Mouse (Mus musculus) CH12.LX (cell line): ENCODE results near the gene Pycr2. TPM values are rescaled to one million over a fixed set of nuclear protein-coding genes. Genes with fewer than 3 reads are reported as not detected.

Experiments
- DNase-seq: peaks from one replicate; pipeline ENCODE4 v3.0.0-alpha.2; 2013; ENCODE audit errors: extremely low read depth
- H3K27ac ChIP-seq: 2 replicates; pipeline ENCODE4 v1.5.1; 2012; ENCODE audit warnings: low read depth, mild to moderate bottlenecking, control low read depth, moderate library complexity; ENCODE audit not compliant: insufficient read depth
- H3K27me3 ChIP-seq: replicated peaks from 2 replicates; pipeline ENCODE3; 2012; ENCODE audit warnings: inconsistent platforms
- H3K36me3 ChIP-seq, 2 experiments: replicated peaks in 1 of 2; 2 replicates each; pipeline versions ENCODE3 to v1.6.1; 2012; ENCODE audit warnings: inconsistent platforms in 1 of 2, low read length in 1 of 2, mild to moderate bottlenecking in 1 of 2, mixed read lengths in 1 of 2, moderate library complexity in 1 of 2; ENCODE audit not compliant: control insufficient read depth in 1 of 2, insufficient read depth in 1 of 2
- H3K4me1 ChIP-seq, 2 experiments: 2 replicates each; pipeline ENCODE4 v1.6.1; 2012; ENCODE audit warnings: inconsistent platforms in 1 of 2, moderate library complexity in 1 of 2; ENCODE audit not compliant: insufficient read depth in 2 of 2, control insufficient read depth in 1 of 2
- H3K4me2 ChIP-seq: 2 replicates; pipeline ENCODE4 v1.6.1; 2012; ENCODE audit warnings: low read depth, mild to moderate bottlenecking, control low read depth; ENCODE audit not compliant: poor library complexity, insufficient read depth, severe bottlenecking
- H3K4me3 ChIP-seq, 3 experiments: fragments of 150-350 bp in 1 of 3; sonication (generic) in 1 of 3; replicated peaks in 1 of 3; 2 replicates each; pipeline versions ENCODE3 to v1.5.1; 2011 to 2012; ENCODE audit warnings: low read depth in 2 of 3, low read length in 2 of 3, mild to moderate bottlenecking in 2 of 3, moderate library complexity in 2 of 3, control low read depth in 1 of 3, improper control_type of control experiment in 1 of 3, inconsistent platforms in 1 of 3, mixed read lengths in 1 of 3; ENCODE audit not compliant: poor library complexity in 1 of 3
- H3K79me2 ChIP-seq: replicated peaks from 2 replicates; pipeline ENCODE4 v1.6.1; 2012; ENCODE audit warnings: mild to moderate bottlenecking, moderate library complexity; ENCODE audit not compliant: control insufficient read depth, poor library complexity, insufficient read depth, severe bottlenecking; ENCODE audit errors: extremely low read depth
- H3K9ac ChIP-seq: 2 replicates; pipeline ENCODE4 v1.6.1; 2012; ENCODE audit warnings: low read depth, mild to moderate bottlenecking, control low read depth, moderate library complexity; ENCODE audit not compliant: insufficient read depth
- H3K9me3 ChIP-seq: replicated peaks from 2 replicates; pipeline ENCODE3; 2012; ENCODE audit warnings: low read length, inconsistent platforms, mixed read lengths
- BHLHE40 ChIP-seq: IDR thresholded peaks from 2 replicates; pipeline ENCODE4 v1.6.1; 2011; ENCODE audit warnings: mild to moderate bottlenecking, low read depth, low read length, improper control_type of control experiment
- CHD1 ChIP-seq: IDR thresholded peaks from 2 replicates; pipeline ENCODE4 v1.6.1; 2012; ENCODE audit warnings: low read depth, low read length, improper control_type of control experiment, inconsistent platforms
- CTCF ChIP-seq, 2 experiments: IDR thresholded peaks in 1 of 2; conservative IDR thresholded peaks in 1 of 2; 2 replicates each; pipeline ENCODE4 v1.5.1; 2011 to 2012; ENCODE audit warnings: low read depth in 2 of 2, low read length in 2 of 2, improper control_type of control experiment in 1 of 2, inconsistent platforms in 1 of 2, mild to moderate bottlenecking in 1 of 2, moderate library complexity in 1 of 2
- E2F4 ChIP-seq: IDR thresholded peaks from 2 replicates; pipeline ENCODE4 v1.6.1; 2011; ENCODE audit warnings: low read depth, low read length, improper control_type of control experiment; ENCODE audit not compliant: insufficient replicate concordance
- EP300 ChIP-seq: IDR thresholded peaks from 2 replicates; pipeline ENCODE4 v1.6.1; 2011; ENCODE audit warnings: low read length, improper control_type of control experiment
- ETS1 ChIP-seq: conservative IDR thresholded peaks from 2 replicates; pipeline ENCODE4 v1.6.1; 2012; ENCODE audit warnings: low read depth, mild to moderate bottlenecking, inconsistent platforms, low read length, improper control_type of control experiment, moderate library complexity
- IRF4 ChIP-seq: IDR thresholded peaks from 2 replicates; pipeline ENCODE4 v1.6.1; 2014; ENCODE audit warnings: low read depth, mild to moderate bottlenecking, inconsistent platforms, low read length, improper control_type of control experiment
- JUN ChIP-seq: IDR thresholded peaks from 2 replicates; pipeline ENCODE4 v1.6.1; 2011; ENCODE audit warnings: low read depth, mild to moderate bottlenecking, low read length, improper control_type of control experiment, moderate library complexity; ENCODE audit not compliant: insufficient read depth
- JUND ChIP-seq: conservative IDR thresholded peaks from 2 replicates; pipeline ENCODE4 v1.6.1; 2011; ENCODE audit warnings: low read depth, low read length, improper control_type of control experiment
- KAT2A ChIP-seq: IDR thresholded peaks from 2 replicates; pipeline ENCODE4 v1.6.1; 2012; ENCODE audit warnings: low read length, improper control_type of control experiment, inconsistent platforms; ENCODE audit not compliant: insufficient replicate concordance
- MAZ ChIP-seq: IDR thresholded peaks from 2 replicates; pipeline ENCODE4 v1.6.1; 2012; ENCODE audit warnings: low read depth, mild to moderate bottlenecking, inconsistent platforms, low read length, improper control_type of control experiment, moderate library complexity
- MEF2A ChIP-seq: IDR thresholded peaks from 2 replicates; pipeline ENCODE4 v1.6.1; 2014; ENCODE audit warnings: low read depth, mild to moderate bottlenecking, inconsistent platforms, low read length, improper control_type of control experiment, borderline replicate concordance
- SIN3A ChIP-seq: IDR thresholded peaks from 2 replicates; pipeline ENCODE4 v1.6.1; 2012; ENCODE audit warnings: low read length, improper control_type of control experiment, inconsistent platforms
- TCF12 ChIP-seq: IDR thresholded peaks from 2 replicates; pipeline ENCODE4 v1.6.1; 2014; ENCODE audit warnings: low read depth, mild to moderate bottlenecking, inconsistent platforms, low read length, improper control_type of control experiment
- UBTF ChIP-seq: IDR thresholded peaks from 2 replicates; pipeline ENCODE4 v1.6.1; 2012; ENCODE audit warnings: low read depth, mild to moderate bottlenecking, inconsistent platforms, low read length, improper control_type of control experiment, moderate library complexity
- USF1 ChIP-seq: IDR thresholded peaks from 2 replicates; pipeline ENCODE4 v1.6.1; 2014; ENCODE audit warnings: low read depth, mild to moderate bottlenecking, inconsistent platforms, low read length, improper control_type of control experiment
- ZC3H11A ChIP-seq: IDR thresholded peaks from 2 replicates; pipeline ENCODE4 v1.6.1; 2012; ENCODE audit warnings: low read depth, mild to moderate bottlenecking, inconsistent platforms, low read length, improper control_type of control experiment
- ZMIZ1 ChIP-seq: IDR thresholded peaks from 2 replicates; pipeline ENCODE4 v1.6.1; 2012; ENCODE audit warnings: low read depth, mild to moderate bottlenecking, inconsistent platforms, low read length, improper control_type of control experiment
- ZNF384 ChIP-seq: IDR thresholded peaks from 2 replicates; pipeline ENCODE4 v1.6.1; 2012; ENCODE audit warnings: low read depth, low read length, improper control_type of control experiment, inconsistent platforms
- dilution Hi-C: fragments of 300-500 bp; cut with MboI; formaldehyde crosslinking; loops from 2 replicates; pipeline ENCODE4 v1.14.3; 2020; ENCODE audit warnings: low sequenced_read_pairs; ENCODE audit not compliant: extremely low pct_unique_long_range_greater_than_20kb, extremely low pct_ligation_motif_present
- in situ Hi-C: fragments of 300-500 bp; cut with MboI; formaldehyde crosslinking; loops from 3 replicates; pipeline ENCODE4 v1.14.3; 2019; ENCODE audit warnings: low sequenced_read_pairs, low pct_ligation_motif_present, low pct_unique_long_range_greater_than_20kb, mixed read lengths
- polyA plus RNA-seq: library from polyadenylated mRNA; unstranded; fragments of >175 nt; gene quantifications from 2 replicates; pipeline ENCODE4 v1.2.1, GENCODE M21; 2012; ENCODE audit warnings: low read depth; ENCODE audit not compliant: insufficient read length
- total RNA-seq, 2 experiments: library from RNA; depleted of rRNA; stranded (reverse); fragments of 300-350 nt in 1 of 2; fragments of >200 nt in 1 of 2; gene quantifications; 2 replicates each; pipeline ENCODE4 v1.2.3; 2012 to 2014

The Pycr2 gene
- total and polyA plus RNA-seq, 3 experiments = 73.0 to 131 (median 119) TPM

- TF ChIP-seq CHD1 (no peak), ETS1 (no peak; the same call in 1 of the 2 replicates), SIN3A (no peak), USF1 (no peak), IRF4 (peak; percentile 19; the same call in 1 of the 2 replicates), MEF2A (peak; percentile 75; the same call in 1 of the 2 replicates), ZC3H11A (no peak), EP300 (peak; percentile 55; the same call in 1 of the 2 replicates), TCF12 (peak; percentile 33; the same call in 1 of the 2 replicates), BHLHE40 (peak; percentile 31; the same call in 1 of the 2 replicates)
- Histone ChIP-seq H3K9me3 (no peaks in the 10 kb centered on the region), H3K79me2 (no peaks in the 10 kb centered on the region), H3K4me1 (peaks cover 26 to 57% of the 10 kb centered on the region in 2 experiments), H3K27ac (no peak overlapping the region), H3K36me3 (no peaks in the 10 kb centered on the region), H3K4me2 (peak overlapping the region; percentile 32; the same call in 1 of the 2 replicates), H3K27me3 (no peaks in the 10 kb centered on the region), H3K9ac (no peak overlapping the region), H3K4me3 (peak overlapping the region in 1 of 3 experiments; percentile 36)
- in situ Hi-C loops (no loop called here), dilution Hi-C loops (no loop called here)
- DNase-seq = peak; percentile 52
These were observed 19.6 kb upstream of the Pycr2 start for GRCm38 (mm10) chr1:180884484-180884883.

GRCm38 (mm10) chr1:180888556-180889042, 15.5 kb upstream of the Pycr2 start:
- in situ Hi-C loops = no loop called here
- no peak for TF ChIP-seq TCF12
- TF ChIP-seq KAT2A = no peak
- TF ChIP-seq IRF4 = no peak
- TF ChIP-seq UBTF = 0 out of 2 replicates have a peak, but pooled peaks have one; percentile 48
- TF ChIP-seq JUND = no peak
- 0 out of 2 replicates have a peak, but pooled peaks have one; percentile 39 for TF ChIP-seq MAZ
- TF ChIP-seq ZNF384 = no peak
- no peak for TF ChIP-seq CTCF (conservative IDR thresholded peaks at IDR 0.05 in 1 of 2, IDR thresholded peaks at IDR 0.05 in 1 of 2; ENCODE audit: low read depth in 2 of 2, low read length in 2 of 2)
- no peak for TF ChIP-seq E2F4
- TF ChIP-seq ZMIZ1 = no peak
- no peak for TF ChIP-seq JUN
- no peaks in the 10 kb centered on the region for H3K9me3 ChIP-seq
- dilution Hi-C loops = no loop called here
- no peaks in the 10 kb centered on the region for H3K36me3 ChIP-seq
- peak; percentile 64 for DNase-seq
- H3K4me3 ChIP-seq = no peak overlapping the region
- peaks cover 27 to 78% of the 10 kb centered on the region in 2 experiments for H3K4me1 ChIP-seq
- no peak overlapping the region for H3K9ac ChIP-seq
- no peaks in the 10 kb centered on the region for H3K79me2 ChIP-seq
- H3K27ac ChIP-seq = no peak overlapping the region
- H3K27me3 ChIP-seq = no peaks in the 10 kb centered on the region
- peak overlapping the region; percentile 4; the same call in 1 of the 2 replicates for H3K4me2 ChIP-seq
